Mouse (Mus musculus) intestine, embryonic 15.5 days (tissue): Measurements from ENCODE around the gene C1d. TPM values are rescaled to one million over a fixed set of nuclear protein-coding genes. Genes with fewer than 3 reads are reported as not detected.
"Not testable (repeated sequence)": the region's sequence is repeated elsewhere in the genome, so short reads cannot be mapped to it uniquely, and the experiment has no call there.

Experiments used
- ATAC-seq: fragments of 200-750 bp; cut with Nextera tagmentation; 2 replicates; pipeline ENCODE4 v1.8.0; 2017; ENCODE audit warnings: moderate TSS enrichment, moderate library complexity
- H3K27ac ChIP-seq: fragments of 300-500 bp; sonication (generic); 2 replicates; pipeline ENCODE4 v1.5.1; 2015; ENCODE audit warnings: mild to moderate bottlenecking, inconsistent platforms
- H3K27me3 ChIP-seq: fragments of 300-500 bp; sonication (generic); replicated peaks from 2 replicates; pipeline ENCODE4 v1.6.1; 2015; ENCODE audit warnings: inconsistent platforms
- H3K36me3 ChIP-seq: fragments of 300-500 bp; sonication (generic); 2 replicates; pipeline ENCODE4 v1.6.1; 2015; ENCODE audit warnings: inconsistent platforms
- H3K4me1 ChIP-seq: fragments of 300-500 bp; sonication (generic); replicated peaks from 2 replicates; pipeline ENCODE4 v1.6.1; 2015; ENCODE audit warnings: inconsistent platforms
- H3K4me2 ChIP-seq: fragments of 300-500 bp; sonication (generic); replicated peaks from 2 replicates; pipeline ENCODE4 v1.6.1; 2015; ENCODE audit warnings: mild to moderate bottlenecking, inconsistent platforms
- H3K4me3 ChIP-seq: fragments of 300-500 bp; sonication (generic); replicated peaks from 2 replicates; pipeline ENCODE4 v1.5.1; 2015; ENCODE audit warnings: inconsistent platforms
- H3K9ac ChIP-seq: fragments of 300-500 bp; sonication (generic); 2 replicates; pipeline ENCODE4 v1.6.1; 2015; ENCODE audit warnings: inconsistent platforms
- H3K9me3 ChIP-seq: fragments of 300-500 bp; sonication (generic); 2 replicates; pipeline ENCODE4 v1.6.1; 2016; ENCODE audit warnings: inconsistent platforms
- WGBS: fragments of 180-500 bp; shearing (Covaris S2); methylation state at CpG from one replicate; pipeline ENCODE4 v1.1.7; 2015; 5-methylcytosine and 5-hydroxymethylcytosine counted together
- polyA plus RNA-seq: library from polyadenylated mRNA; unstranded; fragments of >200 nt; fragmentation: Nextera tagmentation; extraction: Ambion mirVana; gene quantifications from 2 replicates; pipeline ENCODE4 v1.2.1, GENCODE M21; 2015

Gene C1d
- polyA plus RNA-seq: 96.8 and 116 TPM in 2 replicates

GRCm38 (mm10) chr11:17257443-17257842 lies at the start of gene C1d:
Gene C1d, plus strand, starts transcription at chr11:17257579.
- Histone ChIP-seq H3K27ac (peak within 1 kb of the TSS; percentile 81), H3K4me1 (peaks cover 7% of the 10 kb centered on the region; the same call in 1 of the 2 replicates), H3K27me3 (no peaks in the 10 kb centered on the region), H3K4me3 (peak within 1 kb of the TSS; percentile 69), H3K9ac (peak within 1 kb of the TSS; percentile 69), H3K4me2 (peak within 1 kb of the TSS; percentile 60), H3K36me3 (no peaks in the 10 kb centered on the region), H3K9me3 (no peaks in the 10 kb centered on the region)
- ATAC-seq: peak; percentile 95
- WGBS: under 1% methylated on average over 33 of the region's 33 CpGs

- peak within 1 kb of the TSS; percentile 69 for H3K9ac ChIP-seq
- WGBS: under 1% methylated on average over 65 of the region's 65 CpGs
These were observed 45.9 kb upstream of the C1d start, which contains the start of gene Pno1 for GRCm38 (mm10) chr11:17211258-17212140. Gene Pno1, minus strand, starts transcription at chr11:17211568.

GRCm38 (mm10) chr11:17212141-17212495 lies 45.3 kb upstream of the C1d start:
- Histone ChIP-seq H3K36me3 (peaks cover 3% of the 10 kb centered on the region; the same call in 1 of the 2 replicates), H3K9ac (peak overlapping the region; percentile 65), H3K9me3 (no peaks in the 10 kb centered on the region), H3K4me3 (peak overlapping the region; percentile 98), H3K27me3 (no peaks in the 10 kb centered on the region), H3K4me1 (peaks cover 14% of the 10 kb centered on the region), H3K4me2 (peak overlapping the region; percentile 59), H3K27ac (peak overlapping the region; percentile 71; the same call in 1 of the 2 replicates)
- no peak for ATAC-seq
- WGBS: under 1% methylated on average over 10 of the region's 10 CpGs

More at GRCm38 (mm10) chr11:17211258-17212140, 45.9 kb upstream of the C1d start, which contains the start of gene Pno1:
- H3K27me3 ChIP-seq: no peaks in the 10 kb centered on the region
- peak within 1 kb of the TSS; percentile 59 for H3K4me2 ChIP-seq
- peaks cover 3% of the 10 kb centered on the region; the same call in 1 of the 2 replicates for H3K36me3 ChIP-seq
- peak; percentile 99 for ATAC-seq
- H3K4me3 ChIP-seq: peak within 1 kb of the TSS; percentile 98
- no peaks in the 10 kb centered on the region for H3K9me3 ChIP-seq
- peaks cover 14% of the 10 kb centered on the region for H3K4me1 ChIP-seq
- H3K27ac ChIP-seq: peak within 1 kb of the TSS; percentile 71; the same call in 1 of the 2 replicates

GRCm38 (mm10) chr11:17212903-17213509 lies 44.4 kb upstream of the C1d start:
- Histone ChIP-seq H3K27ac (no peak overlapping the region), H3K9ac (no peak overlapping the region), H3K4me2 (peak overlapping the region; percentile 59), H3K27me3 (no peaks in the 10 kb centered on the region), H3K36me3 (no peaks in the 10 kb centered on the region), H3K9me3 (no peaks in the 10 kb centered on the region), H3K4me3 (peak overlapping the region; percentile 98; the same call in 1 of the 2 replicates), H3K4me1 (peaks cover 14% of the 10 kb centered on the region)
- WGBS: 64% methylated on average over 5 of the region's 5 CpGs
- no peak for ATAC-seq

GRCm38 (mm10) chr11:17215475-17215874 lies 41.9 kb upstream of the C1d start:
- no peaks in the 10 kb centered on the region for H3K9me3 ChIP-seq
- no peak overlapping the region for H3K27ac ChIP-seq
- 86% methylated on average over 3 of the region's 3 CpGs for WGBS
- no peaks in the 10 kb centered on the region for H3K27me3 ChIP-seq
- no peak overlapping the region for H3K4me3 ChIP-seq
- no peak for ATAC-seq
- no peaks in the 10 kb centered on the region for H3K36me3 ChIP-seq
- peaks cover 11% of the 10 kb centered on the region for H3K4me1 ChIP-seq
- H3K4me2 ChIP-seq: no peak overlapping the region
- no peak overlapping the region for H3K9ac ChIP-seq

- Histone ChIP-seq H3K9me3 (no peaks in the 10 kb centered on the region), H3K9ac (no peak overlapping the region), H3K4me3 (no peak overlapping the region), H3K36me3 (0 out of 2 replicates have a peak, but pooled peaks cover 6% of the 10 kb centered on the region), H3K27ac (no peak overlapping the region), H3K4me1 (no peaks in the 10 kb centered on the region), H3K27me3 (no peaks in the 10 kb centered on the region), H3K4me2 (no peak overlapping the region)
- no peak for ATAC-seq
- WGBS: 92% methylated on average over 8 of the region's 8 CpGs
These were observed 36.3 kb upstream of the C1d start for GRCm38 (mm10) chr11:17221126-17221525.

GRCm38 (mm10) chr11:17232792-17233191 lies 24.6 kb upstream of the C1d start:
- H3K4me1 ChIP-seq: no peaks in the 10 kb centered on the region
- H3K27me3 ChIP-seq: no peaks in the 10 kb centered on the region
- H3K9ac ChIP-seq: no peak overlapping the region
- H3K4me2 ChIP-seq: no peak overlapping the region
- no peak overlapping the region for H3K4me3 ChIP-seq
- no peaks in the 10 kb centered on the region for H3K9me3 ChIP-seq
- no peak for ATAC-seq
- H3K36me3 ChIP-seq: peaks cover 7% of the 10 kb centered on the region; the same call in 1 of the 2 replicates
- 66% methylated on average over 5 of the region's 5 CpGs for WGBS
- H3K27ac ChIP-seq: no peak overlapping the region

- 81% methylated on average over 5 of the region's 5 CpGs for WGBS
- Histone ChIP-seq H3K27ac (no peak overlapping the region), H3K4me1 (no peaks in the 10 kb centered on the region), H3K4me2 (no peak overlapping the region), H3K27me3 (no peaks in the 10 kb centered on the region), H3K9me3 (no peaks in the 10 kb centered on the region), H3K4me3 (no peak overlapping the region), H3K9ac (no peak overlapping the region), H3K36me3 (peaks cover 4% of the 10 kb centered on the region; the same call in 1 of the 2 replicates)
- no peak for ATAC-seq
These were observed 20.8 kb upstream of the C1d start for GRCm38 (mm10) chr11:17236449-17237037.

- ATAC-seq, H3K27me3 ChIP-seq, H3K4me2 ChIP-seq, H3K4me3 ChIP-seq, H3K9ac ChIP-seq, H3K4me1 ChIP-seq, H3K9me3 ChIP-seq, H3K27ac ChIP-seq, H3K36me3 ChIP-seq: not testable (repeated sequence)
- 90% methylated on average over 5 of the region's 5 CpGs for whole genome bisulfite sequencing
These were observed 18.8 kb upstream of the C1d start for GRCm38 (mm10) chr11:17238598-17238997.

GRCm38 (mm10) chr11:17248715-17249114 lies 8.7 kb upstream of the C1d start:
- no peak for ATAC-seq

GRCm38 (mm10) chr11:17256813-17257365 lies 490 bp upstream of the C1d start:
- peak; percentile 60 for ATAC-seq
- WGBS: 59% methylated on average over 8 of the region's 8 CpGs
- Histone ChIP-seq H3K27ac (no peak overlapping the region), H3K9ac (no peak overlapping the region), H3K4me3 (peak overlapping the region; percentile 69), H3K4me2 (peak overlapping the region; percentile 60), H3K27me3 (no peaks in the 10 kb centered on the region), H3K36me3 (no peaks in the 10 kb centered on the region), H3K9me3 (no peaks in the 10 kb centered on the region), H3K4me1 (peaks cover 7% of the 10 kb centered on the region; the same call in 1 of the 2 replicates)

More at GRCm38 (mm10) chr11:17248715-17249114, 8.7 kb upstream of the C1d start:
- no peaks in the 10 kb centered on the region for H3K27me3 ChIP-seq
- H3K27ac ChIP-seq: no peak overlapping the region
- no peaks in the 10 kb centered on the region for H3K36me3 ChIP-seq
- H3K9ac ChIP-seq: no peak overlapping the region
- H3K9me3 ChIP-seq: no peaks in the 10 kb centered on the region
- no peak overlapping the region for H3K4me2 ChIP-seq
- no peaks in the 10 kb centered on the region for H3K4me1 ChIP-seq
- no peak overlapping the region for H3K4me3 ChIP-seq

- Histone ChIP-seq H3K4me3 (peak overlapping the region; percentile 69), H3K36me3 (no peaks in the 10 kb centered on the region), H3K27ac (peak overlapping the region; percentile 81), H3K27me3 (no peaks in the 10 kb centered on the region), H3K4me1 (peaks cover 7% of the 10 kb centered on the region; the same call in 1 of the 2 replicates), H3K9me3 (no peaks in the 10 kb centered on the region), H3K4me2 (peak overlapping the region; percentile 60), H3K9ac (peak overlapping the region; percentile 69)
- peak; percentile 52 for ATAC-seq
- WGBS: under 1% methylated on average over 17 of the region's 17 CpGs
These were observed 482 bp downstream of the C1d start for GRCm38 (mm10) chr11:17257861-17258260.
